9 mouse cellular contexts compared by ENCODE assay signal in the genomic region with DNA sequence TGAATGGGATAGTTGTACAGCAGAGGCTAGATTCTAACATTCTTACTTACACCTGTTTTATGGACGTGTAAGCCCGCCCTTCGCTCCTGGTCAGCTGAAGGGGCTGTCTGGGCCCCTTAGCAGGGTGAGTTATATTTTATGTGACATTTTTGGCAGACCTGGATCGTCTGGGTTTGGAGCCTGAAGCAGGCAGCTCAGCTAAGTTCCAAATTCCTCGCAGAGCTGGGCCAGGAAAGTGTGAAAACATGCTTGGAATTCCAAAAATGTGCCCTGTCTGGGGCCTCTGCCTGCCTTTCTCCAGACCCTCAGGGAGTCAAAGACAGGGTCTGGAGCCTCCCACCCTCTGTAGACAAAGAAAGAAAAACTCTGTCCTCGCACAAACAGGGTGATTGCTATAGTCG. TPM values are rescaled to one million over a fixed set of nuclear protein-coding genes. Genes with fewer than 3 reads are reported as not detected.
DNase-seq lines count a peak whose midpoint lies in the region; ATAC-seq lines count a peak whose summit lies in the region.
"Had no signal": no experiment of that assay in that cellular context is flagged by ENCODE, and none has a peak within 500 bp of the region (broad histone marks: within the 10 kb centered on the region; RNA-seq: fewer than 3 reads in every experiment).

No protein-coding gene starts in this region.

- peaks cover 40% of the 10 kb centered on the region for H3K4me1 ChIP-seq in heart, embryonic 13.5 days

- peak; percentile 20 for DNase-seq in ovary, adult 18-20 months (ENCODE audit: low spot score)
- no peak for DNase-seq in ovary, postnatal 36 days (ENCODE audit: low spot score)
- DNase-seq in kidney, postnatal 4 days, result peak; percentile 55 to 70
- no peak for DNase-seq in cerebellum, adult 11 months
- DNase-seq in spleen, postnatal 10 days (ENCODE audit: low spot score in 2 of 2), result no peak
- DNase-seq in thymus, adult 18-20 months, result no peak
- DNase-seq in MN1 (ENCODE audit: low spot score), result no peak
- DNase-seq: adrenal gland, postnatal 25 days had no signal

- peak overlapping the region; percentile 44 for H3K4me2 ChIP-seq in heart, embryonic 13.5 days

- no peaks in the 10 kb centered on the region for H3K27me3 ChIP-seq in heart, embryonic 13.5 days (replicated peaks)

- peaks cover 4% of the 10 kb centered on the region; the same call in 1 of the 2 replicates for H3K9me3 ChIP-seq in heart, embryonic 13.5 days

- H3K36me3 ChIP-seq in heart, embryonic 13.5 days, result no peaks in the 10 kb centered on the region

- H3K27ac ChIP-seq in heart, embryonic 13.5 days (replicated peaks), result peak overlapping the region; percentile 79

- H3K4me3 ChIP-seq in heart, embryonic 13.5 days, result no peak overlapping the region

- H3K9ac ChIP-seq in heart, embryonic 13.5 days, result peak overlapping the region; percentile 56

- no peak; the same call in 1 of the 2 replicates for ATAC-seq in heart, embryonic 13.5 days (ENCODE audit: extremely low read depth, insufficient number of reproducible peaks, low FRiP score, low TSS enrichment)

- WGBS in heart, embryonic 13.5 days, result 6% methylated on average over 7 of the region's 7 CpGs

RNA-seq across cellular contexts. Expression of a gene that starts 51.1 kb away (rescaled TPM):
- 4.2 and 4.4 TPM in 2 replicates for polyA plus RNA-seq in heart, embryonic 13.5 days (2015; fragmentation: Nextera tagmentation; extraction: Ambion mirVana)

Comparison
In these comparisons a context has a peak if more than half of its experiments do, and no peak if none do; other contexts are left out.
1. DNase-seq: peak in ovary, adult 18-20 months (single experiment) and kidney, postnatal 4 days (2 of 2); none in ovary, postnatal 36 days (single experiment), cerebellum, adult 11 months (single experiment), spleen, postnatal 10 days (0 of 2), thymus, adult 18-20 months (0 of 2) and MN1 (single experiment).